Mouse (Mus musculus): ENCODE data around the gene Tbx4. TPM values are rescaled to one million over a fixed set of nuclear protein-coding genes. Genes with fewer than 3 reads are reported as not detected.

Gene Tbx4
- polyA plus RNA-seq, 1 experiment from 2014 or later: 0.05 TPM

DNA sequence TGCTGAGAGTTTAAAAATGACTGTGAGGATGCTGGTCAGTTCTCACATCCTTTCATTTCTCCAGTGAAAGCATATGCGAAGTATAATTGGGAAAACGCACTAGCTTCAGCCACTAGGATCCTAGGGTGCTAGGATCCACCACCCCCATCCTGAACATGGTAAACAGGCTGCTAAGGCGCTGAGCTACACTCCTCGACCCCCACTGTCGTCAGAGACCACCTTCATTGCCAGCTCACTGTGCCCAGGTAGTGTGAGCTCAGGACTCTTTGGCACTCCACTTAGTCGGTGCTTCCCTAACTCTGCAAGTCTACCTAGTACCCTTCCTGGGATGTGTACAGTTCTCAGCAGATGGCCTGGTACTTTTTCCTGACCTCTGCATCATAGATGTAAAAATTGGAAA, 6.5 kb downstream of the Tbx4 start:
- Histone ChIP-seq H3K9me3 (ENCODE audit: control insufficient read depth, low read length) (no peaks in the 10 kb centered on the region), H3K9ac (ENCODE audit: low read length) (no peak overlapping the region), H3K4me2 (replicated peaks; ENCODE audit: low read depth) (no peak overlapping the region), H3K27ac (replicated peaks) (no peak overlapping the region), H3K4me3 (ENCODE audit: low read depth, low read length) (no peak overlapping the region), H3K4me1 (replicated peaks; ENCODE audit: control insufficient read depth, insufficient read depth) (peaks cover 4% of the 10 kb centered on the region; the same call in 1 of the 2 replicates), H3K36me3 (ENCODE audit: control insufficient read depth, insufficient read depth, low read length) (no peaks in the 10 kb centered on the region), H3K27me3 (ENCODE audit: control insufficient read depth, insufficient read depth, low read length) (peaks cover 36% of the 10 kb centered on the region)
- 11% methylated on average over 6 of the region's 6 CpGs for WGBS
- TF ChIP-seq CTCF (IDR thresholded peaks at IDR 0.05; ENCODE audit: low read depth): no peak
- TF ChIP-seq EP300 (optimal IDR thresholded peaks at IDR 0.05): no peak
- ATAC-seq (ENCODE audit: low FRiP score, low TSS enrichment) (no peak), DNase-seq (ENCODE audit: low spot score) (no peak)

DNA sequence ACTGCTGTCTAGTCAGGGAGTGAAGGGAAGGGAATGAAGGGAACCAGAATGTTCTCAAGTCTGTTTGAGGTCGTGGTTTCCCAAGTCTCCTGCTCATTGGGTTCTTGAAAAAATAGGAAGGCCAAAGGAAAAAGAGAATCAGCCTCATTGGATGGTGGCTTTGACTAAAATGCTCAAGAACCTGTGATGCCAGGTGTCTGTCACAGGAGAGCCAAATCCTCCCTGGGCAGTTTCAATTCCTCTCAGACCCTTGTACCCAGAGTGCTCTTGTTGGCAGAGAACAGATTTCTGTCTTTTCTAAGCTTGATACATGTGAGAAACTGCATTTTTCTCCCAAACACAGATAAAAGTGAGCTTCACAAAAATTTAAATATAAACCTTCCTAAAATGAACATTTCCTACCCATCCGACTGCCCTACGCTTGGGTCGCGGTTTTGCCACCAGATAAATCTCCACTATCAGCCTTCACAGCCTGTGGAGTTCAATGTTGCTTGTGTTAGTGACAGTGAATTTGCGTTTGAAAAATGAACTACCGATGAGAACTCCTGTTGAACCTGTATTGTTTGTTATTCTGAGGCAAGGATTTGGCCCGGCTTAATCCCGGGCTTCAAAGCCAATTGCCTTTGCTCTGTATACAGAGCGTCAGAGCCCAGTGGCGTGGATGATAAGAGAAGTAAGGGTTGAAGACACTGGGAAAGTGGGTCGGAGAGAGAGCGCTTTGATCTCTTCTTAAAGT, 7.3 kb downstream of the Tbx4 start:
- H3K4me3 ChIP-seq (ENCODE audit: low read depth, low read length): no peak overlapping the region
- no peak overlapping the region for H3K4me2 ChIP-seq (replicated peaks; ENCODE audit: low read depth)
- H3K27ac ChIP-seq (replicated peaks): no peak overlapping the region
- peaks cover 4% of the 10 kb centered on the region; the same call in 1 of the 2 replicates for H3K4me1 ChIP-seq (replicated peaks; ENCODE audit: control insufficient read depth, insufficient read depth)
- ATAC-seq (ENCODE audit: low FRiP score, low TSS enrichment) (no peak), DNase-seq (ENCODE audit: low spot score) (no peak)
- no peaks in the 10 kb centered on the region for H3K36me3 ChIP-seq (ENCODE audit: control insufficient read depth, insufficient read depth, low read length)
- no peak for TF ChIP-seq CTCF (IDR thresholded peaks at IDR 0.05; ENCODE audit: low read depth)
- TF ChIP-seq EP300 (optimal IDR thresholded peaks at IDR 0.05): no peak
- H3K9ac ChIP-seq (ENCODE audit: low read length): no peak overlapping the region
- WGBS: 17% methylated on average over 13 of the region's 13 CpGs
- peaks cover 34% of the 10 kb centered on the region for H3K27me3 ChIP-seq (ENCODE audit: control insufficient read depth, insufficient read depth, low read length)
- no peaks in the 10 kb centered on the region for H3K9me3 ChIP-seq (ENCODE audit: control insufficient read depth, low read length)

DNA sequence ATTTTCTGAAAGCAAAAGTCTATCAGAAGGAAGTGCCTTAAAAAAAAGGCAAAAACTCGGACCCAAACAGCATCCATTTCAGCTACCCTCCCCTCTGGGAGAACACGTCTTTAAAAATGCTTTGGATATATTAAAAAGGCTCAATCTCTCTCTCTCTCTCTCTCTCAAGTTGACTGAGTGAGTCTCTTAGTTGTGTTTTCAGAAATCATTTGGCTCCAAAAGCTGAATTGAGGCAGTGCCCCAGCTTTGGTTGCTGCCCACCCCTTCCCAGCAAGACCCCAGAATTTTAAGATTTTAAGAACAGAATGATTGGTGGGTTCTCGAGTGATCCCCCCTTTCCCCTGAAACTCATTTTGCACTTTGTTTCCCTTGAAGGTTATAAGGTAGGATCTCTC, 7.9 kb downstream of the Tbx4 start:
- WGBS: 28% methylated on average over 3 of the region's 3 CpGs
- ATAC-seq (ENCODE audit: low FRiP score, low TSS enrichment): no peak
- Histone ChIP-seq H3K36me3 (ENCODE audit: control insufficient read depth, insufficient read depth, low read length) (no peaks in the 10 kb centered on the region), H3K4me3 (ENCODE audit: low read depth, low read length) (no peak overlapping the region), H3K4me2 (replicated peaks; ENCODE audit: low read depth) (no peak overlapping the region), H3K4me1 (replicated peaks; ENCODE audit: control insufficient read depth, insufficient read depth) (peaks cover 4% of the 10 kb centered on the region; the same call in 1 of the 2 replicates), H3K27ac (replicated peaks) (no peak overlapping the region), H3K9me3 (ENCODE audit: control insufficient read depth, low read length) (no peaks in the 10 kb centered on the region), H3K9ac (ENCODE audit: low read length) (no peak overlapping the region), H3K27me3 (ENCODE audit: control insufficient read depth, insufficient read depth, low read length) (peaks cover 34% of the 10 kb centered on the region)
- TF ChIP-seq CTCF (IDR thresholded peaks at IDR 0.05; ENCODE audit: low read depth) (no peak), EP300 (optimal IDR thresholded peaks at IDR 0.05) (no peak)
- no peak for DNase-seq (ENCODE audit: low spot score)

DNA sequence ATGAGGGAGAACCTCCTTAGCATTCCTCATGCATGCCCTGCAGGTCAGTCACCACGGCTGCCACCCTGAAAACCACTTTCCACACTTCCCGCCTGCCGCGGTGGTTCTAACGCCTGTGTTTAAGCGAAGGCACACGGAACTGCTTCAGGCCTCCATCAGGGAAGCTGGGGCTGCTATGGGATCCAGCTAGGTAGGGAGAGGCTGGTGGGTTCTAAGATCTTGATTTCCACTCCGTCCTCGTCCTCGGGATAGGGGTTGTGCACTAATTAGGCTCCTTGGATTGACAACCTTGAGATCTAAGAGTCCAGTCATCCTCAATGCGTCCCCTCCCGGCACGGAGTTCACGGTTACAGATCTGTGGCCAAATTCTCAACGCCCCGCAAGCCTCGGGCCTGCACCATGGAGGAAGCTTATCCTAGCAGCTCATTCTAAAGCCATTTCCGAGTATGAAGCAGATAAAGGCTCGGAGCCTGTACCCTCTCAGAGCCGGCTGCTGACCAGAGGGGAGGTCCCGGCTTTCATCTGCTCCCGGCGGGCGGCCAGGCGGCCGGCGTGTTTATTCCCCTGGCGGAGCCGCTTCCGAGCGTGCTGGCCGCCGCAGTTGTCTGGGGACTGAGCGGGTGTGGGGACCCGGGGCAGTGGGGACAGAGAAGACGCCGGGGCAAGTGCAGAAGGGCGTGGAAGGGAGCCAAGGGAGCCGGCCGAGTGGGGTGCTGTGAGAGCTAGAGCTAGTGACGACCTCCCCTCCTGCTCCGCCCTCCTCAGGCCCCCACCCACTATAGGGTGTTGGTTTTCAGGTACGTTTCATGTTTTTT, 8.7 kb downstream of the Tbx4 start:
- peaks cover 30% of the 10 kb centered on the region for H3K27me3 ChIP-seq (ENCODE audit: control insufficient read depth, insufficient read depth, low read length)
- WGBS: 6% methylated on average over 42 of the region's 43 CpGs
- TF ChIP-seq CTCF (IDR thresholded peaks at IDR 0.05; ENCODE audit: low read depth) (no peak), EP300 (optimal IDR thresholded peaks at IDR 0.05) (no peak)
- peak; percentile 41 for DNase-seq (ENCODE audit: low spot score)
- H3K9me3 ChIP-seq (ENCODE audit: control insufficient read depth, low read length): no peaks in the 10 kb centered on the region
- H3K36me3 ChIP-seq (ENCODE audit: control insufficient read depth, insufficient read depth, low read length): no peaks in the 10 kb centered on the region
- H3K4me3 ChIP-seq (ENCODE audit: low read depth, low read length): peak overlapping the region; percentile 29
- no peak overlapping the region for H3K27ac ChIP-seq (replicated peaks)
- H3K4me1 ChIP-seq (replicated peaks; ENCODE audit: control insufficient read depth, insufficient read depth): peaks cover 4% of the 10 kb centered on the region; the same call in 1 of the 2 replicates
- no peak for ATAC-seq (ENCODE audit: low FRiP score, low TSS enrichment)
- peak overlapping the region; percentile 56 for H3K4me2 ChIP-seq (replicated peaks; ENCODE audit: low read depth)
- H3K9ac ChIP-seq (ENCODE audit: low read length): peak overlapping the region; percentile 41; the same call in 1 of the 2 replicates

DNA sequence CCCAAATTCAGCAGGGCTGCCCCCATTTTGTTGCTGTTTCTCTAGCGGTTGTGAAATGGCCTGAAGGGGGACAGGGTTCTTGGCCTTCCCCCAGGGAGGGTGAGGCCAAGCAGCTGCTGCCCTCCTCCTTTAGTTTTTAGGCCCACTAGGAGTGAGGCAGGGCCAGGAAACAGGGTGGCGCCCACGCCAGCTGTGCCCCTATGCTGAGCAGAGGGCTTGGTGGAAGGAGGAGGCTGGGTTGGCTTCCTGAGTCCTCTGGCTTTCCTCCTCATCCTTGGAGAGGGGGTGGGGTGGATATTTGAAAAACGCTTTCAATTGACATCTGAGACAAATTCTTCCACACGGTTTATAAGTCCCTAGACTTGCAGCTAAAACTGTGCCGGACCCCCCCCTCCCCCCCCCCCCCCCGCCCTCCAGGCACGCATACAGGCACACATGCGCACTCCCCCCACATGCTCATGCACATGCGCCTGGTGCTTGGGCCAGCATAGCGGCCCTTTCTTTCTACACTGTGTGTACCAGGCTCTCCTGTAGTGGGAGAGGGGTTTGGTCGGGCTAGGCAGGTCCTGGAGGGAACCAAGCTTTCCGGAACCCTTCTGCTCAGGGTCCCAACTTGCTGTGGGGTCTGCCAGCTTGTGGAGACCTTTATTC, 10.2 kb downstream of the Tbx4 start:
- no peaks in the 10 kb centered on the region for H3K9me3 ChIP-seq (ENCODE audit: control insufficient read depth, low read length)
- ATAC-seq (ENCODE audit: low FRiP score, low TSS enrichment): peak; percentile 38; the same call in 1 of the 2 replicates
- H3K27me3 ChIP-seq (ENCODE audit: control insufficient read depth, insufficient read depth, low read length): peaks cover 18% of the 10 kb centered on the region; the same call in 1 of the 2 replicates
- no peak overlapping the region for H3K4me2 ChIP-seq (replicated peaks; ENCODE audit: low read depth)
- WGBS: 47% methylated on average over 10 of the region's 13 CpGs
- H3K36me3 ChIP-seq (ENCODE audit: control insufficient read depth, insufficient read depth, low read length): no peaks in the 10 kb centered on the region
- no peak overlapping the region for H3K9ac ChIP-seq (ENCODE audit: low read length)
- H3K27ac ChIP-seq (replicated peaks): no peak overlapping the region
- H3K4me1 ChIP-seq (replicated peaks; ENCODE audit: control insufficient read depth, insufficient read depth): peaks cover 4% of the 10 kb centered on the region; the same call in 1 of the 2 replicates
- DNase-seq (ENCODE audit: low spot score): peak; percentile 31
- TF ChIP-seq EP300 (optimal IDR thresholded peaks at IDR 0.05): no peak
- TF ChIP-seq CTCF (IDR thresholded peaks at IDR 0.05; ENCODE audit: low read depth): no peak
- no peak overlapping the region for H3K4me3 ChIP-seq (ENCODE audit: low read depth, low read length)
